Mouse (Mus musculus) forebrain, embryonic 10.5 days (tissue): ENCODE data around the gene Hoxa10. TPM values are rescaled to one million over a fixed set of nuclear protein-coding genes. Genes with fewer than 3 reads are reported as not detected.

Source experiments
- DNase-seq: peaks from one replicate; pipeline ENCODE4 v3.0.0-alpha.2; 2017; ENCODE audit warnings: low spot score; ENCODE audit errors: extremely low spot score
- H3K27ac ChIP-seq: fragments of 300-500 bp; sonication (generic); 2 replicates; pipeline ENCODE4 v1.5.1; 2016; ENCODE audit warnings: mild to moderate bottlenecking
- H3K27me3 ChIP-seq: fragments of 300-500 bp; sonication (generic); 2 replicates; pipeline ENCODE4 v1.6.1; 2016; ENCODE audit warnings: mild to moderate bottlenecking; ENCODE audit not compliant: poor library complexity, severe bottlenecking
- H3K36me3 ChIP-seq: fragments of 300-500 bp; sonication (generic); replicated peaks from 2 replicates; pipeline ENCODE4 v1.6.1; 2016; ENCODE audit warnings: mild to moderate bottlenecking, moderate library complexity
- H3K4me1 ChIP-seq: fragments of 300-500 bp; sonication (generic); 2 replicates; pipeline ENCODE4 v1.6.1; 2016
- H3K4me3 ChIP-seq: fragments of 300-500 bp; sonication (generic); 2 replicates; pipeline ENCODE4 v1.5.1; 2016; ENCODE audit warnings: mild to moderate bottlenecking, moderate library complexity
- H3K9me3 ChIP-seq: fragments of 300-500 bp; sonication (generic); 2 replicates; pipeline ENCODE4 v1.6.1; 2016; ENCODE audit warnings: mild to moderate bottlenecking, moderate library complexity
- WGBS: fragments of 180-500 bp; shearing (Covaris S2); methylation state at CpG from one replicate; pipeline ENCODE4 v1.1.7; 2016; 5-methylcytosine and 5-hydroxymethylcytosine counted together
- polyA plus RNA-seq: library from polyadenylated mRNA; unstranded; fragments of >200 nt; fragmentation: Nextera tagmentation; extraction: Ambion mirVana; gene quantifications from 2 replicates; pipeline ENCODE4 v1.2.1, GENCODE M21; 2016

The Hoxa10 gene
- polyA plus RNA-seq, 1 experiment from 2014 or later = not detected

- under 1% methylated on average over 27 of the region's 27 CpGs for WGBS
Measured at GRCm38 (mm10) chr6:52248638-52249414, 8.2 kb upstream of the Hoxa10 start.

GRCm38 (mm10) chr6:52247766-52248637 is 7.3 kb upstream of the Hoxa10 start:
- 2% methylated on average over 23 of the region's 23 CpGs for WGBS
- Histone ChIP-seq H3K36me3 (no peaks in the 10 kb centered on the region), H3K9me3 (no peaks in the 10 kb centered on the region), H3K27ac (no peak overlapping the region), H3K4me3 (no peak overlapping the region), H3K27me3 (peaks cover 100% of the 10 kb centered on the region), H3K4me1 (peaks cover 11% of the 10 kb centered on the region)
- DNase-seq = no peak

More at GRCm38 (mm10) chr6:52248638-52249414, 8.2 kb upstream of the Hoxa10 start:
- H3K4me3 ChIP-seq = no peak overlapping the region
- no peak overlapping the region for H3K27ac ChIP-seq
- H3K36me3 ChIP-seq = no peaks in the 10 kb centered on the region
- H3K9me3 ChIP-seq = no peaks in the 10 kb centered on the region
- peaks cover 100% of the 10 kb centered on the region for H3K27me3 ChIP-seq
- H3K4me1 ChIP-seq = peaks cover 16% of the 10 kb centered on the region
- DNase-seq = no peak

GRCm38 (mm10) chr6:52246916-52247315 is 6.3 kb upstream of the Hoxa10 start:
- Histone ChIP-seq H3K4me1 (peaks cover 11% of the 10 kb centered on the region), H3K36me3 (no peaks in the 10 kb centered on the region), H3K27me3 (peaks cover 100% of the 10 kb centered on the region), H3K27ac (no peak overlapping the region), H3K9me3 (no peaks in the 10 kb centered on the region), H3K4me3 (no peak overlapping the region)
- WGBS = 8% methylated on average over 3 of the region's 3 CpGs
- no peak for DNase-seq

GRCm38 (mm10) chr6:52246403-52246803 is 5.7 kb upstream of the Hoxa10 start:
- Histone ChIP-seq H3K36me3 (no peaks in the 10 kb centered on the region), H3K4me1 (peaks cover 11% of the 10 kb centered on the region), H3K4me3 (no peak overlapping the region), H3K9me3 (no peaks in the 10 kb centered on the region), H3K27me3 (peaks cover 100% of the 10 kb centered on the region), H3K27ac (no peak overlapping the region)
- no peak for DNase-seq
- WGBS = under 1% methylated on average over 26 of the region's 26 CpGs

GRCm38 (mm10) chr6:52245757-52246142 is 5.1 kb upstream of the Hoxa10 start, which contains the start of gene Hoxa11:
Hoxa11 (minus strand) TSS chr6:52245810.
- Histone ChIP-seq H3K4me1 (peaks cover 12% of the 10 kb centered on the region), H3K36me3 (no peaks in the 10 kb centered on the region), H3K27me3 (peaks cover 100% of the 10 kb centered on the region), H3K4me3 (no peak within 1 kb of the TSS), H3K9me3 (no peaks in the 10 kb centered on the region), H3K27ac (no peak within 1 kb of the TSS)
- 1% methylated on average over 20 of the region's 20 CpGs for WGBS
- DNase-seq = no peak

- H3K4me1 ChIP-seq = peaks cover 17% of the 10 kb centered on the region
- H3K9me3 ChIP-seq = no peaks in the 10 kb centered on the region
- H3K27me3 ChIP-seq = peaks cover 100% of the 10 kb centered on the region
- under 1% methylated on average over 71 of the region's 71 CpGs for WGBS
- no peak overlapping the region for H3K27ac ChIP-seq
- H3K36me3 ChIP-seq = no peaks in the 10 kb centered on the region
- H3K4me3 ChIP-seq = no peak overlapping the region
- no peak for DNase-seq
Measured at GRCm38 (mm10) chr6:52245040-52245756, 4.5 kb upstream of the Hoxa10 start.

- DNase-seq = no peak
- Histone ChIP-seq H3K4me1 (peaks cover 19% of the 10 kb centered on the region), H3K4me3 (no peak overlapping the region), H3K27ac (no peak overlapping the region), H3K36me3 (no peaks in the 10 kb centered on the region), H3K27me3 (peaks cover 100% of the 10 kb centered on the region), H3K9me3 (no peaks in the 10 kb centered on the region)
- 1% methylated on average over 23 of the region's 23 CpGs for WGBS
Measured at GRCm38 (mm10) chr6:52244471-52245039, 3.9 kb upstream of the Hoxa10 start.

- 1% methylated on average over 12 of the region's 12 CpGs for WGBS
- Histone ChIP-seq H3K9me3 (no peaks in the 10 kb centered on the region), H3K36me3 (no peaks in the 10 kb centered on the region), H3K4me1 (peaks cover 19% of the 10 kb centered on the region), H3K27ac (no peak overlapping the region), H3K4me3 (no peak overlapping the region), H3K27me3 (peaks cover 100% of the 10 kb centered on the region)
- DNase-seq = no peak
Measured at GRCm38 (mm10) chr6:52243681-52244121, 3.0 kb upstream of the Hoxa10 start.

GRCm38 (mm10) chr6:52242801-52243332 is 2.2 kb upstream of the Hoxa10 start:
- no peaks in the 10 kb centered on the region for H3K36me3 ChIP-seq
- no peak overlapping the region for H3K4me3 ChIP-seq
- H3K9me3 ChIP-seq = no peaks in the 10 kb centered on the region
- H3K27ac ChIP-seq = no peak overlapping the region
- H3K27me3 ChIP-seq = peaks cover 100% of the 10 kb centered on the region
- 1% methylated on average over 4 of the region's 4 CpGs for WGBS
- no peak for DNase-seq
- H3K4me1 ChIP-seq = peaks cover 19% of the 10 kb centered on the region

GRCm38 (mm10) chr6:52241001-52241621 is 457 bp upstream of the Hoxa10 start:
- WGBS = 3% methylated on average over 9 of the region's 9 CpGs
- Histone ChIP-seq H3K27ac (no peak overlapping the region), H3K36me3 (no peaks in the 10 kb centered on the region), H3K4me1 (peaks cover 17% of the 10 kb centered on the region), H3K9me3 (no peaks in the 10 kb centered on the region), H3K27me3 (peaks cover 100% of the 10 kb centered on the region), H3K4me3 (no peak overlapping the region)
- DNase-seq = no peak

- WGBS = 2% methylated on average over 30 of the region's 30 CpGs
- Histone ChIP-seq H3K27me3 (peaks cover 100% of the 10 kb centered on the region), H3K4me1 (peaks cover 8% of the 10 kb centered on the region), H3K4me3 (peak overlapping the region; percentile 24; the same call in 1 of the 2 replicates), H3K36me3 (no peaks in the 10 kb centered on the region), H3K9me3 (no peaks in the 10 kb centered on the region), H3K27ac (no peak overlapping the region)
- DNase-seq = no peak
Measured at GRCm38 (mm10) chr6:52239625-52240388, 847 bp downstream of the Hoxa10 start.
